Mouse (Mus musculus) CH12.LX (cell line): ENCODE results near the gene Myo9b. TPM values are rescaled to one million over a fixed set of nuclear protein-coding genes. Genes with fewer than 3 reads are reported as not detected.

Source experiments
- DNase-seq: peaks from one replicate; pipeline ENCODE4 v3.0.0-alpha.2; 2013; ENCODE audit errors: extremely low read depth
- H3K27ac ChIP-seq: 2 replicates; pipeline ENCODE4 v1.5.1; 2012; ENCODE audit warnings: low read depth, mild to moderate bottlenecking, control low read depth, moderate library complexity; ENCODE audit not compliant: insufficient read depth
- H3K27me3 ChIP-seq: replicated peaks from 2 replicates; pipeline ENCODE3; 2012; ENCODE audit warnings: inconsistent platforms
- H3K36me3 ChIP-seq, 2 experiments: replicated peaks in 1 of 2; 2 replicates each; pipeline versions ENCODE3 to v1.6.1; 2012; ENCODE audit warnings: inconsistent platforms in 1 of 2, low read length in 1 of 2, mild to moderate bottlenecking in 1 of 2, mixed read lengths in 1 of 2, moderate library complexity in 1 of 2; ENCODE audit not compliant: control insufficient read depth in 1 of 2, insufficient read depth in 1 of 2
- H3K4me1 ChIP-seq, 2 experiments: 2 replicates each; pipeline ENCODE4 v1.6.1; 2012; ENCODE audit warnings: inconsistent platforms in 1 of 2, moderate library complexity in 1 of 2; ENCODE audit not compliant: insufficient read depth in 2 of 2, control insufficient read depth in 1 of 2
- H3K4me2 ChIP-seq: 2 replicates; pipeline ENCODE4 v1.6.1; 2012; ENCODE audit warnings: low read depth, mild to moderate bottlenecking, control low read depth; ENCODE audit not compliant: poor library complexity, insufficient read depth, severe bottlenecking
- H3K4me3 ChIP-seq, 3 experiments: fragments of 150-350 bp in 1 of 3; sonication (generic) in 1 of 3; replicated peaks in 1 of 3; 2 replicates each; pipeline versions ENCODE3 to v1.5.1; 2011 to 2012; ENCODE audit warnings: low read depth in 2 of 3, low read length in 2 of 3, mild to moderate bottlenecking in 2 of 3, moderate library complexity in 2 of 3, control low read depth in 1 of 3, improper control_type of control experiment in 1 of 3, inconsistent platforms in 1 of 3, mixed read lengths in 1 of 3; ENCODE audit not compliant: poor library complexity in 1 of 3
- H3K79me2 ChIP-seq: replicated peaks from 2 replicates; pipeline ENCODE4 v1.6.1; 2012; ENCODE audit warnings: mild to moderate bottlenecking, moderate library complexity; ENCODE audit not compliant: control insufficient read depth, poor library complexity, insufficient read depth, severe bottlenecking; ENCODE audit errors: extremely low read depth
- H3K9ac ChIP-seq: 2 replicates; pipeline ENCODE4 v1.6.1; 2012; ENCODE audit warnings: low read depth, mild to moderate bottlenecking, control low read depth, moderate library complexity; ENCODE audit not compliant: insufficient read depth
- H3K9me3 ChIP-seq: replicated peaks from 2 replicates; pipeline ENCODE3; 2012; ENCODE audit warnings: low read length, inconsistent platforms, mixed read lengths
- BHLHE40 ChIP-seq: IDR thresholded peaks from 2 replicates; pipeline ENCODE4 v1.6.1; 2011; ENCODE audit warnings: mild to moderate bottlenecking, low read depth, low read length, improper control_type of control experiment
- CHD2 ChIP-seq: IDR thresholded peaks from 2 replicates; pipeline ENCODE4 v1.6.1; 2011; ENCODE audit warnings: low read length, improper control_type of control experiment
- CTCF ChIP-seq, 2 experiments: IDR thresholded peaks in 1 of 2; conservative IDR thresholded peaks in 1 of 2; 2 replicates each; pipeline ENCODE4 v1.5.1; 2011 to 2012; ENCODE audit warnings: low read depth in 2 of 2, low read length in 2 of 2, improper control_type of control experiment in 1 of 2, inconsistent platforms in 1 of 2, mild to moderate bottlenecking in 1 of 2, moderate library complexity in 1 of 2
- ELF1 ChIP-seq: IDR thresholded peaks from 2 replicates; pipeline ENCODE4 v1.6.1; 2014; ENCODE audit warnings: low read depth, mild to moderate bottlenecking, inconsistent platforms, low read length, improper control_type of control experiment
- EP300 ChIP-seq: IDR thresholded peaks from 2 replicates; pipeline ENCODE4 v1.6.1; 2011; ENCODE audit warnings: low read length, improper control_type of control experiment
- HCFC1 ChIP-seq: IDR thresholded peaks from 2 replicates; pipeline ENCODE4 v1.6.1; 2012; ENCODE audit warnings: low read depth, mild to moderate bottlenecking, inconsistent platforms, low read length, improper control_type of control experiment
- JUN ChIP-seq: IDR thresholded peaks from 2 replicates; pipeline ENCODE4 v1.6.1; 2011; ENCODE audit warnings: low read depth, mild to moderate bottlenecking, low read length, improper control_type of control experiment, moderate library complexity; ENCODE audit not compliant: insufficient read depth
- JUND ChIP-seq: conservative IDR thresholded peaks from 2 replicates; pipeline ENCODE4 v1.6.1; 2011; ENCODE audit warnings: low read depth, low read length, improper control_type of control experiment
- KAT2A ChIP-seq: IDR thresholded peaks from 2 replicates; pipeline ENCODE4 v1.6.1; 2012; ENCODE audit warnings: low read length, improper control_type of control experiment, inconsistent platforms; ENCODE audit not compliant: insufficient replicate concordance
- MAX ChIP-seq: IDR thresholded peaks from 2 replicates; pipeline ENCODE4 v1.6.1; 2011; ENCODE audit warnings: low read length, improper control_type of control experiment
- MEF2A ChIP-seq: IDR thresholded peaks from 2 replicates; pipeline ENCODE4 v1.6.1; 2014; ENCODE audit warnings: low read depth, mild to moderate bottlenecking, inconsistent platforms, low read length, improper control_type of control experiment, borderline replicate concordance
- MYC ChIP-seq: IDR thresholded peaks from 2 replicates; pipeline ENCODE4 v1.6.1; 2011; ENCODE audit warnings: low read depth, mild to moderate bottlenecking, improper control_type of control experiment, low read length
- PAX5 ChIP-seq: IDR thresholded peaks from 2 replicates; pipeline ENCODE4 v1.6.1; 2012; ENCODE audit warnings: low read length, inconsistent platforms, mixed read lengths
- RAD21 ChIP-seq: IDR thresholded peaks from 2 replicates; pipeline ENCODE4 v1.6.1; 2011; ENCODE audit warnings: low read depth, mild to moderate bottlenecking, low read length, improper control_type of control experiment, moderate library complexity
- SMC3 ChIP-seq: IDR thresholded peaks from 2 replicates; pipeline ENCODE4 v1.6.1; 2011; ENCODE audit warnings: low read depth, low read length, improper control_type of control experiment
- TCF12 ChIP-seq: IDR thresholded peaks from 2 replicates; pipeline ENCODE4 v1.6.1; 2014; ENCODE audit warnings: low read depth, mild to moderate bottlenecking, inconsistent platforms, low read length, improper control_type of control experiment
- UBTF ChIP-seq: IDR thresholded peaks from 2 replicates; pipeline ENCODE4 v1.6.1; 2012; ENCODE audit warnings: low read depth, mild to moderate bottlenecking, inconsistent platforms, low read length, improper control_type of control experiment, moderate library complexity
- USF2 ChIP-seq: conservative IDR thresholded peaks from 2 replicates; pipeline ENCODE4 v1.6.1; 2011; ENCODE audit warnings: low read depth, low read length, improper control_type of control experiment
- ZMIZ1 ChIP-seq: IDR thresholded peaks from 2 replicates; pipeline ENCODE4 v1.6.1; 2012; ENCODE audit warnings: low read depth, mild to moderate bottlenecking, inconsistent platforms, low read length, improper control_type of control experiment
- ZNF384 ChIP-seq: IDR thresholded peaks from 2 replicates; pipeline ENCODE4 v1.6.1; 2012; ENCODE audit warnings: low read depth, low read length, improper control_type of control experiment, inconsistent platforms
- dilution Hi-C: fragments of 300-500 bp; cut with MboI; formaldehyde crosslinking; loops from 2 replicates; pipeline ENCODE4 v1.14.3; 2020; ENCODE audit warnings: low sequenced_read_pairs; ENCODE audit not compliant: extremely low pct_unique_long_range_greater_than_20kb, extremely low pct_ligation_motif_present
- in situ Hi-C: fragments of 300-500 bp; cut with MboI; formaldehyde crosslinking; loops from 3 replicates; pipeline ENCODE4 v1.14.3; 2019; ENCODE audit warnings: low sequenced_read_pairs, low pct_ligation_motif_present, low pct_unique_long_range_greater_than_20kb, mixed read lengths
- polyA plus RNA-seq: library from polyadenylated mRNA; unstranded; fragments of >175 nt; gene quantifications from 2 replicates; pipeline ENCODE4 v1.2.1, GENCODE M21; 2012; ENCODE audit warnings: low read depth; ENCODE audit not compliant: insufficient read length
- total RNA-seq, 2 experiments: library from RNA; depleted of rRNA; stranded (reverse); fragments of 300-350 nt in 1 of 2; fragments of >200 nt in 1 of 2; gene quantifications; 2 replicates each; pipeline ENCODE4 v1.2.3; 2012 to 2014

The Myo9b gene
- total and polyA plus RNA-seq, 3 experiments, result 14.2 to 36.2 (median 29.0) TPM

DNA sequence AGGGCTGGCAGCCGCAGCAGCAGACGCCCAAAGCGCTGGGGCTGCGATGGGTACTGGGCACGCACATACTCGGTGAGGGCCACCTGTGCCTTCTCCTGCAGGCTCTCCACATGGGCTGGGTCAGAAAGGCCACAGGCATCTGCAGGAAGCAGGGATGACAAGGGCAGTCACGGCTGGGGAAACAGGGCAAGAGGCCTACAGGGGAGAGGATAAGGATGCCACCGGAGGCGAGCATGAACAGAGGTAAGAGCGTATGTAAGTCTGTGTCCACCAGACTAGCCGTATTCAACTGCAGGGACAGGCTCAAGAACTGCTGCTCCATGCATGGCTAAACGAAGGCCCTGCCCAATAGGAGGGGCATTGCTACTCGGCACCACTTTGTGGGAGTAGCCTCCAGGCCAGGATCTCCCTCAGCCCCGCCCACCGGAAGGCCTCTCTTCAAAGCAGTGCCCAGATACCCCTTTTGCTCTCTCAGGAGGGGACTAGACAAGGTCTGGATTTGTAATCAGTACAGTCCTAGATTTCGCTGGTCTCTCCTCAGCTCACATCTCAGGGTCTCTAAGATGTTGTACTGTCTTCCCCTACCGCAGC, 102.2 kb downstream of the Myo9b start:
- no peaks in the 10 kb centered on the region for H3K27me3 ChIP-seq
- in situ Hi-C loops (loop anchor here (5.0 kb wide), 1 partner anchor 33 kb away; the partner anchor contains the start of gene Ankle1), dilution Hi-C loops (no loop called here)
- no peak overlapping the region for H3K27ac ChIP-seq
- TF ChIP-seq HCFC1, result no peak
- TF ChIP-seq CTCF (conservative IDR thresholded peaks at IDR 0.05 in 1 of 2, IDR thresholded peaks at IDR 0.05 in 1 of 2; ENCODE audit: low read depth in 2 of 2, low read length in 2 of 2), result no peak
- no peak for TF ChIP-seq RAD21
- TF ChIP-seq ZNF384, result no peak
- no peak for TF ChIP-seq MAX
- no peak for TF ChIP-seq BHLHE40
- no peak for TF ChIP-seq PAX5
- TF ChIP-seq SMC3, result no peak
- H3K4me1 ChIP-seq, result peaks cover 7 to 42% of the 10 kb centered on the region in 2 experiments
- no peak overlapping the region for H3K4me3 ChIP-seq
- H3K4me2 ChIP-seq, result no peak overlapping the region
- peaks cover 23 to 66% of the 10 kb centered on the region in 2 experiments for H3K36me3 ChIP-seq
- H3K9me3 ChIP-seq, result peaks cover 9% of the 10 kb centered on the region
- no peaks in the 10 kb centered on the region for H3K79me2 ChIP-seq
- H3K9ac ChIP-seq, result no peak overlapping the region
- no peak for DNase-seq

DNA sequence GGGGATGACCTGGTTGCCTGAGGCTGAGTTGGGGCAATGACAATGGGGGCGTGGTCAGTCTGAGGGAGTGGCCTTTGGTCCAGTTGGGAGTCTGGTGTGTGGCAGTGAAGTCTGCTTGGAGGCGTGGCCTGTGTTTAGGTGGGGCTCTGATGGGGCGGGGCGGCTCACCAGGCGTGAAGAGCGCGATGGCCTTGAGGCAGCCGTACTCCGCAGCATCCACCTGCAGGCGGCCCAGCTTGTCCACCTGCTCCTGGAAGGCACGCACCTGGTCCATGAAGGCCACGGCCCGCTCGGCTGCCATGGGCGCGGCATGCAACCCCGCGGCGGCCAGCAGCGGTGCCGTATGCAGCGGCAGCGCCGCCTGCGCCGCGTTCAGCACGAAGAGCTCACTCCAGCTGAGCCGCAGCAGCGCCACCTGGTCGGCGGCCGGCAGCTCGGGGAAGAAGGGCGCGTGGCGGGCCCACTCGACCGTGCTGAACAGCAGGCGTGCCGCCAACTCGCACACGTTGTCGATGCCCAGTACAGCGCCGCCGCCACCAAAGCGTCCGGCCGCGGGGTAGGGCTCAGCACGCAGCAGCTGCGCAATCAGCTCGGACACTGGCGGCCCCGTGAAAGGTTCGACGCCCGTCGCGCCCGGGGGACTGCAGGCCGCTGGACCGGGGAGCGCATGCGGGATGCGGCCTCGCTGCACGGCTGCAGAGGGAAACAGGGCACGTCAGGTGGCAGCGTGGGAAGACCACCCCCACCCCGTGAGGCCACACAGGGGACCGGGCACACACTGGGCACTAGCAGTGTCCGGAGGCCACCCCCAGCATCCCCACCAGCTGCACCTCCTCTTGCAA, 103.3 kb downstream of the Myo9b start:
- H3K27me3 ChIP-seq, result no peaks in the 10 kb centered on the region
- peaks cover 9% of the 10 kb centered on the region for H3K9me3 ChIP-seq
- no peak overlapping the region for H3K27ac ChIP-seq
- dilution Hi-C loops, result no loop called here
- H3K79me2 ChIP-seq, result no peaks in the 10 kb centered on the region
- no peak overlapping the region for H3K4me2 ChIP-seq
- TF ChIP-seq KAT2A, result no peak
- no peak for TF ChIP-seq RAD21
- no peak for TF ChIP-seq JUN
- no peak for TF ChIP-seq MAX
- TF ChIP-seq ZMIZ1, result no peak
- TF ChIP-seq EP300, result no peak
- no peak for TF ChIP-seq TCF12
- TF ChIP-seq BHLHE40, result no peak
- TF ChIP-seq MEF2A, result no peak
- no peak for TF ChIP-seq CHD2
- no peak for TF ChIP-seq USF2
- no peak for TF ChIP-seq HCFC1
- no peak for TF ChIP-seq SMC3
- no peak for TF ChIP-seq JUND
- no peak for TF ChIP-seq ZNF384
- no peak for TF ChIP-seq UBTF
- TF ChIP-seq MYC, result no peak
- no peak for TF ChIP-seq PAX5
- TF ChIP-seq ELF1, result no peak
- in situ Hi-C loops, result no loop called here
- peaks cover 21 to 63% of the 10 kb centered on the region in 2 experiments for H3K36me3 ChIP-seq
- DNase-seq, result no peak
- H3K4me3 ChIP-seq, result no peak overlapping the region
- H3K9ac ChIP-seq, result no peak overlapping the region
- H3K4me1 ChIP-seq, result peaks cover 17 to 50% of the 10 kb centered on the region in 2 experiments
